Mouse (Mus musculus) bone marrow, adult 2 months (tissue): ENCODE data around the gene Corin.

Source experiments
- CTCF ChIP-seq: fragments of 200-500 bp; IDR thresholded peaks from 2 replicates; pipeline ENCODE4 v1.5.1; 2011; ENCODE audit warnings: low read length, control low read depth; ENCODE audit not compliant: control insufficient read depth, insufficient read depth
- POLR2A ChIP-seq: fragments of 200-500 bp; IDR thresholded peaks from 2 replicates; pipeline ENCODE4 v1.6.1; 2011; ENCODE audit warnings: low read depth, mild to moderate bottlenecking, control low read depth, low read length, borderline replicate concordance; ENCODE audit not compliant: control insufficient read depth

- TF ChIP-seq CTCF, result 0 out of 2 replicates have a peak, but pooled peaks have one; percentile 6
- TF ChIP-seq POLR2A, result no peak
Measured at GRCm38 (mm10) chr5:72269652-72270051, 234.6 kb downstream of the Corin start.
